Mouse (Mus musculus) gonadal fat pad, adult 2 months (tissue): ENCODE measurements around the gene Fkbp8. TPM values are rescaled to one million over a fixed set of nuclear protein-coding genes. Genes with fewer than 3 reads are reported as not detected.

ENCODE experiments used
- DNase-seq: peaks from one replicate; pipeline ENCODE4 v3.0.0-alpha.2; 2012; ENCODE audit warnings: low read depth
- polyA plus RNA-seq: library from polyadenylated mRNA; depleted of rRNA; stranded (reverse); fragments of >200 nt; gene quantifications from 2 replicates; pipeline ENCODE4 v1.2.3, GENCODE M21; 2012

Gene Fkbp8
- polyA plus RNA-seq, 1 experiment: 446 TPM

- no peak for DNase-seq
These were observed 30.8 kb downstream of the Fkbp8 start for GRCm38 (mm10) chr8:70558334-70558733.

GRCm38 (mm10) chr8:70558983-70559382, 31.5 kb downstream of the Fkbp8 start:
- DNase-seq: no peak

GRCm38 (mm10) chr8:70560096-70560495, 32.6 kb downstream of the Fkbp8 start:
- peak; percentile 72 for DNase-seq

- DNase-seq: no peak
These were observed 33.0 kb downstream of the Fkbp8 start for GRCm38 (mm10) chr8:70560564-70560963.

- no peak for DNase-seq
These were observed 33.8 kb downstream of the Fkbp8 start for GRCm38 (mm10) chr8:70561357-70561756.

GRCm38 (mm10) chr8:70561809-70562535, 34.4 kb downstream of the Fkbp8 start:
- DNase-seq: no peak

GRCm38 (mm10) chr8:70562802-70563201, 35.3 kb downstream of the Fkbp8 start:
- DNase-seq: no peak

- no peak for DNase-seq
These were observed 36.4 kb downstream of the Fkbp8 start for GRCm38 (mm10) chr8:70563763-70564387.

GRCm38 (mm10) chr8:70564696-70565235, 37.2 kb downstream of the Fkbp8 start:
- DNase-seq: no peak

- no peak for DNase-seq
These were observed 38.0 kb downstream of the Fkbp8 start for GRCm38 (mm10) chr8:70565561-70565960.

GRCm38 (mm10) chr8:70570360-70570759, 42.8 kb downstream of the Fkbp8 start:
- no peak for DNase-seq

GRCm38 (mm10) chr8:70570990-70571389, 43.5 kb downstream of the Fkbp8 start:
- no peak for DNase-seq

- no peak for DNase-seq
These were observed 46.8 kb downstream of the Fkbp8 start for GRCm38 (mm10) chr8:70574302-70574701.

- no peak for DNase-seq
These were observed 47.4 kb downstream of the Fkbp8 start for GRCm38 (mm10) chr8:70574915-70575314.

GRCm38 (mm10) chr8:70577207-70577606, 49.7 kb downstream of the Fkbp8 start:
- no peak for DNase-seq

GRCm38 (mm10) chr8:70583476-70584387, 56.2 kb downstream of the Fkbp8 start:
- no peak for DNase-seq

- DNase-seq: no peak
These were observed 57.2 kb downstream of the Fkbp8 start for GRCm38 (mm10) chr8:70584606-70585257.
